Mouse (Mus musculus): ENCODE data around the gene Stk10.

Gene Stk10

DNA sequence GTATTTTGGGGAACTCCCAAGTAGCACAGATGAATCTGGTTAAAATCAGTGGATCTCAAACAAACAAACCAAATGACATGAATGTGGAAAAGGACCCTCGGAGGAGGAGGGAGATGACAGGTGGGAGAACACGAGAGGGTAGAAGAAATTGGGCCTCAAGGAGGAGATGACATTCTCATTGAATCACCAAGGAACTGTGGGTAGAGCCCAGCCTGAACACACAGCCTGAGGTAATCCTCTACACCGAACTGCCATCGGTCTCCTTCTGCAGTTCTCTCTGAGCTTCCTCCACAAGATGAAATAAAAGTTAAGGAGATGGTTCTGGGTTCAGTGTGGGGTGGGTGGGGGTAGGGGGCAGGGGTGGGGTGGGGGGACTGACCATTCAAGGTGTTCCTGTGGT is 6.1 kb upstream of the Stk10 start:
- no peak for DNase-seq

DNA sequence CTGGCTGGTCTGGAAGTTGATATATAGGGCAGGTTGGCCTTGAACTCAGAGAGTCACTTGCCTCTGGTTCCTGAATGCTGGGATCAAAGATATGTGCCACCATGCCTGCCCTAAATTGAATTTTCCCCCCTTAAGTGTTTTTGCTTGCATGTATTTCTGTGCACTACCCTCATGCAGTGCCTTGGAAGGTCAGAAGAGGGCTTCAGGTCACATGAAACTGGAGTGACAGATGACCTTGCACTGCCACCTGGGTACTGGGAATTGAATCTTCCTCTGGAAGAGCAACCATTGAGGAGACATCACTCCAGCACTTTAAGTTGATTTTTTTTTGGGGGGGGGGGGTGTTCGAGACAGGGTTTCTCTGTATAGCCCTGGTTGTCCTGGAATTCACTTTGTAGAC is 3.0 kb upstream of the Stk10 start:
- no peak for DNase-seq

DNA sequence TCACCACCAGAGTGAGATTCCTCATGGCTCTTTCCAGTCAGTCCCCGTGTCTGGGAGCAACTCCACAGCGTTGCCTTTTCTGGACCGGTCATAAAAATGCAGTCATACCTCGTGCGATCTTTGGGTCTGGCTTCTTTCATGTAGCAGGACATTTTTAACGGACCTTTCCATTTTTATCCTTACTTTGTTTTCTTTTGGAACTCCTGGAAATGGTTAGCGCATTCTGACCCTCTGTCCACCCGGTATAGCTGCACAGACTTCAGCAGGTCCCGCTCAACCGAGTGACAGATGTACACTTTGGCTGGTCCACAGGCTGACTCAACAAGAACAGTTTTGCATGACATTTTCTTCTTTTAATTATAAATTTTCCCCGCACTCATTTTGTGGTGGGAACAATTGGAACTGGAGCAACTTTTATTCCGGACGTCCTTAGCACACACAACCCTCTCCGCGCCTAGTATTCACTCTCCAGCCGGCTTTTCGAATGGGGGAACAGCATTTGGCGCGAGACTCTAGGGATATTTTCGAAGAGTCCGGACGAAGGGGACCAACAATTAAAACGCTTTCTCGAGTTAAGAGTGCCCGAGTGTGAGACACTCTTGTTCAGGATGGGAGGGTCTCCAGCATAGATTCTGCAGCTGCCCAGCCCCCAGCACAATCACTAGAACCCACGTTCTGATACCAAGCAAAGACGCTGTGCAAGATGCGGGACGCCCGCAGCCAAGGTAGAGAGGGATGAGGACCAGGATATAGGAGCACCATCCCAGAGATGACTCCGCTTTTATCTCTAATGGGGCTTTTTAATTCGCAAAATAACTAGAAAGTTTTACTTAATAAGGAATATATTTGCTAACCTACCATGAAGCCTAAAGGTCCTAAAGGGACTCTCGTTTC is 987 bp upstream of the Stk10 start, which contains the start of gene Efcab9:
Gene Efcab9, minus strand, starts transcription at position 211 of the 894 bp plus-strand sequence.
- DNase-seq = no peak

DNA sequence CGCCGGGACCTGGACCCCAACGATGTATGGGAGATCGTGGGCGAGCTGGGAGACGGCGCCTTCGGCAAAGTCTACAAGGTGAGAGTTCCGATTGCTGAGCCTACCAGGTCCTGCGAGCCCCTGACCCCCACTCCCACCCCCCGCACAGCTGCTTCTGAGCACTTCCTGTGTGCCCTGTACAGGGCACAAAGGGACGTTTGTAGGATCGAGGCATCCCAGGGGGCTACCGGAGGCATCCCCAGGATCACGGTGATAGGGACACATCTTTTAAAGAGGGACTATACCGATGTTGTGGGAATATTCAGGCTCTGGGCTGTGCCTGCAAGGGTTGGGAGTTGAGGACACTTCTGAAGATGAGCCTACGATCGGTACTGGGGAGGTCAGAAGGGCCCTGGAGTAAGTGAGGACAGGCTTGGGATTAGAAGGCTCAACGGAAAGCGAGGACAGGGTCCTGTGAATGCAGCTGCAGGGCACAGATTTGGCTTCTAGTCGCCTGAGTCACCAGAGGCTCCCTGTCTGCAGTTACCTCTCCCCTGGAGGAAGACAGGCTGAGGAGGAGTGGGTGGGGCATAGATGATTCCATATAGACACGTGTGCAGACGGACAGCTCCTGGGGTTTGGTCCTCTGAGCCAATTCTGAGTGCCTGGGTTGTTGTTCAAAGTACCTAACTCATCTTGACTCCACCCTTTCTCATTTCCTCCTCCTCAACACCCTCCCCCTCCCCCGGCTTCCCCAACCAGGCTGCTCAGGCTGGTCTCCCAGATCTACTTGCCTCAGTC is 567 bp downstream of the Stk10 start:
- peak; percentile 61 for DNase-seq

DNA sequence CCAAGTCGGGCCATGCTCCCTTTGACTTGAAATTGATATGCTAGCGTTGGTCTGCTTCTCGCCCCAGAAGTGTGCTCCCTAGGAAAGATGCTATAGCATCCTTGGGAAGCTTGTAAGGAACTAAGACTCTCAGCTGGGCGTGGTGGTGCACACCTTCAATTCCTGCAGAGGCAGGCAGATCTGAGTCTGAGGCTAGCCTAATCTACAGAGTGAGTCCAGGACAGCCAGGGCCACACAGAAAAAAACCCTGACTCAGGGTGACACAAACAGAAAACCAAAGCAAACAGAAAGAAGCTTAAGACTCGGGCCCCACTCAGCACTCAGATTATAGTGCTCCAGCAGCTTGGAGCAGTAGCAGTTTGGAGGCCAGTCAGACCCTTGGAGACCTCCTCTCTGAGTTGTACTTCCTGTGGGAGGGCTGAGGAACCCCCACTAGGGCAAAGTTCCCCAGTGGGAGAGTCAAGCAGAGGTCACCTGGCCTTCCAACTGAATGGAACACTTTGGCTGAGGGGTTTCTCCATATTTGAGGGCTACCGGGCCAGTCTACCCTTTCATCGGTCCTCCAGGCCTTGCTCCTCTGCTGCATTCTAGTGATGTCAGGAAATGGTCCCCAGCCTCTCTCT is 1.5 kb downstream of the Stk10 start:
- no peak for DNase-seq

DNA sequence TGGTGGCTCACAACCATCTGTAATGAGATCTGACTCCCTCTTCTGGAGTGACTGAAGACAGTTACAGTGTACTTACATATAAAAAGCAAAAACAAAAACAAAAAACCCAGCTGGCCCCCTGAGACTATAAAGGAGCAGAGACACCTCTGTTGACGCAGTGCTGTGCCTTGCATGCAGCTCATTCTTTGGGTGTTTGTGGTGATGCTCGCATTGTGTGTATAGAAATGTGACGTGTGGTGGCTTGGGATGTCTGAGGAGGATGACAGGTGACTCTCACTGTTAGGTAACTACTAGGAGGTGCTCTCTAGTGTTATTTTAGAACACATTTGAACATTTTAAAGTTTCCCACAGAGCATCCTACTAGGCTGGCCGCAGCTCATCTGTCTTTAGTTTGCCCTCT is 2.5 kb downstream of the Stk10 start:
- no peak for DNase-seq

DNA sequence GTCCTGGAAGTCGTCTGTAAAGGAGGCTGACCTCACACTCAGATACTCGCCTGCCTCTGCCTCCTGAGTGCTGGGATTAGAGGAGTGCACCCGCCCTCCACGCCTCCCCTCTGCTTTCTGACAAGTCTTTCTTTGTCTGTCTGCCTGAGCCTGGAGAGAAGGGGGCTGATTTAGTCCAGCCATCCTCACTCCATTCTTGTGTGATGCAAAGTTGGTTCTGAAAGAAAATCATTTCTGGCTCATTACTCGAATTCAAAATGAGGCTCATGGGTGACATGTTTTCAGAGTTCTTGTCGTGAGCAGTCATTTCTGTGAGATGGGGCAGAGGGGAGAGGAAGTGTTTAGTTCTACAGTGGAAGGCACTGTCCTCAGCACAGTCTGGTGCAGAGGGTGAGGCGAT is 3.8 kb downstream of the Stk10 start:
- DNase-seq = no peak

DNA sequence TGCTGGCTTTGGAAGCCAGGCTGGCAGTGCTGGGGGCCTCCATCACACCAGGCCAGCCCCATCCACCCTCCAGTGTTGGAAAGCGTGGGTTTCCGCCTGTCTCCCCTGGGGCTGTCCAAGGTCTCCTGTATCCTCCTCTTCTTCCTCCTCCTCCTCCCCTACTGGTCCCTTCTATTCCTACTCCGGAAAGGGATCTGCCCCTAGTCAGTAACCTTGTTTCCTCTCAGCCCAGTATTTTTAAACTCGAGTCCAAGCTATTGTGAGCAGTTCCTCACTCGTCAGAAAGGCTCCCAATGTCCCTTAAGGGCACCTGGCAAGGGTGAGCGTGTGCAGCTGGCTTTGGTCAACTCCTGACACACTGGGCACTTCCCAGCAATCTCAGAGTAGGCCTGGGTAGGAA is 5.3 kb downstream of the Stk10 start:
- no peak for DNase-seq

DNA sequence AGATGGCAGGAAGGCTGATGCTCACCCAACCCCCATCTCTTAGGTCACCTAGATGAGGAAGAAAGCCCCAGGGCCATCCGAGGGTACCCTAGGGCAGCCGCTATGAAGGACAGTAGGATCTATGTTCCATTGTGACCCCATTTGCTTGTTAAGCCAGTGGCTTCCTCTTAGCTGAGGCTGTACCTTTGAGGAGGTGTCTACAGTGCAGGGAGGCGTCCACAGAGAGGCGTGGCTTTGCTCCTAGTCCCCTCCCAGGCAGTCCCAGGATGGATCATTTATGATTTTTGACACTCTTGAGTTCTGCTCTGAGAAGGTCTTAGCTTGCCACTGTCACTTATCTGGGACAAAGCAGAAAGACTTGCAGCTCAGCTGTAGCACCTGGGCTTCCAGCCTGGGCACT is 5.7 kb downstream of the Stk10 start:
- no peak for DNase-seq

DNA sequence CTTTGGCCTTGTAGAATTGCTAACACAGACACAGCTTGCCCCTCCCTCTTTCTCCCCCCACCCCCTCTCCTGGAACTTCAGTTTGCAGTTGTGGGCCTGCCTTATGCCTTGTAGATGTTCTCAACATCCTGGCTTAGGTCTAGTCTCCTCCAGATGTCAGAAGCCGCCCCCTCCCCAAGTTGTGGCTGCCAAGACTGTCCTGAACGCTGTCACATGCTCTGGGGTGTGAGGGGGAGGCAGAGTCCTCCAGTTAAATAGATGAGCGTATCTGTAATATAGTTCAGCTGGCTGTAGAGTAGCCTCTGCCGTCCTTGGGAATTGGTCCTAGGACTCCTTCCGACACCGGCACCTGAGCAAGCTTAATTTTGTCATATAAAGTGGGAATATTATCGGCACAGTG is 6.6 kb downstream of the Stk10 start:
- no peak for DNase-seq

DNA sequence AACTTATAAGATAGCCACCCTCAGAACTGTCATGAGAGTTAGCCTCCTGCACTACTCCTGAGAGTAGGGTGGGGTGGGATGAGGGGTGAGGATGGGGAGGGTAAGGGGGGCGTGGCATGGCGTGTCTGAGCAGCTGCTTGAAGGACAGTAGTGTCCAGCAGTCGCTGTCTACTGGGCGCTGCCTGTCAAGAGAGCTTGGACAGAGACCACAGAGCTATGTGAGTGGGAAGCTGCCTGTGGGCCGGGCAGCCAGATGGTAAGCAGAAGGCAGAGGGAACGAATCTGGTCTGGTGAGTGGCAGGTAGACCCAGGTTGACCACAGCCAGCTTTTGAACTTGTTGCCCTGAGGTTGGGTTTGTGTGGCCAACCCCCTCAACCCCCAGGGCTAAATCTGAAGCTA is 7.4 kb downstream of the Stk10 start:
- no peak for DNase-seq

DNA sequence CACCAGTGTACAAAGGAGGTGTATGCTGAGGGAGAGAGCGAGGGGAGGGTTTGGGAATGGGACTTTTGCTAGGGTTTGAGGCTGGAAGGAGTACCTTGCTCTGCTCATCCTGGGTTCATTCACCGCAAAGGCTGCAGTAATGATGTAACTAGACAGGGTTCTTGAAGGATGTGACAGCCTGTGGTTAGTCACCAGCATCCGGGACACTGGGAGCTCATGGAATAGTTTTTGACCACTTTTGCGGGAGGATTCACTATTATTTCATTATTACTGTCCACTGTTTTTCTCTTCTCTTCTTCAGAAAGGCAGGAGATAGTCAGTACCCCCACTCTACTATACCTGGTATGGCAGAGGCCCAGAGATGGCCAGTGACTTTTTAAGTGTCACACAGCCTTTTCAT is 9.1 kb downstream of the Stk10 start:
- no peak for DNase-seq

DNA sequence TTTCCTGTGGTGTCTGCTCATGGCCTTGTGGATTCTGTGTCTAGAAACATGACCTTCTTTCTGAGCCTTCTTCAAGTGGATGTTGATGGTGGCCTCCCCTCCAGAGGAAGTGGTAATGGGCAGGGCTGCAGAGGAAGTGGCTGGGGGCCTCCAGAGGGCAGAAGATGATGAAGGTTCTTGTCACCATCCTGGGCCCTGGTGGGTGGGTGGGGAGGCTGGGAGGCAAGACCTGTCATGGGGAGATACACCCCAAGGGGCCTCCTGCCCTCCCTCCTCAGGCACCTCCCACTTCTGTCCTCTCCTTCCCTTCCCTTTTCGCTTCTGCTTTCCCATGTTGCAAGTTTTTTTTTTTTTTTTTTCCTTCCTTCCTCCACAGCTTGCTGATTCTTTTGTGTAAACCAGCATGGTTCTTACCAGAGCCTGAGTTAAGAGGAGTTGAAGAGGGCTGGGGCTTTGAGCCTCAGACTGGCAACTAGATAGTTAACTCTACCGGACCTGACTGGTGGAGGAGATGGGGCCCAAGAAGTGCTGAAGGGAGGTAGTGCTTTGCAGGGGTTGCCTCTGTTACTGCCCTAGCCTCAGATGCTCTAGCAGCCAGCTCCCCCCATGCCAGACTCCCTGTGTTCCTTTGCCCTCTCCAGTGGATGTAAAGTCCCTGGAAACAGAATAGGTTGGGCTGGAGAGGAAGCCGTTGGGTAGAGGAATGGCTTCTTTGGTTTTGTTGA is 9.7 kb downstream of the Stk10 start:
- DNase-seq = peak; percentile 65

DNA sequence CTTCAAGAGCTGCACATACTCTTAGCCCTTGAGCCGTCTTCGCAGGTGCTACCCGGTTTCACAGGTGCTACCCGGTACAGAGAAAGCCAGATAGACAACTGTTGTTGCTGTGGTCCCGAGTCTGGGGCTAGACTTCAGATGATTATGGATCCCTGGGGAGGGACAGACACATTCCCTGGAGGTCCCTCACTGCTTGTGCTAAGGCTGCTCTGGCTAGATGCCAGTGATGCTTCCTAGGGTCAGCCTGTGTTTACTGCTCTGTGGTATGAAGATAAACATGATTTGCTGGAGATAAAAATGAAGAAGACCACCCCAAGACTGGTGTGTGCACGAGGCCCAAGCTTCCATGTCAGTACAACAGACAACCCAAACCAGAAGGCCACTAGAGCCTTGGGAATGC is 10.9 kb downstream of the Stk10 start:
- DNase-seq = no peak

DNA sequence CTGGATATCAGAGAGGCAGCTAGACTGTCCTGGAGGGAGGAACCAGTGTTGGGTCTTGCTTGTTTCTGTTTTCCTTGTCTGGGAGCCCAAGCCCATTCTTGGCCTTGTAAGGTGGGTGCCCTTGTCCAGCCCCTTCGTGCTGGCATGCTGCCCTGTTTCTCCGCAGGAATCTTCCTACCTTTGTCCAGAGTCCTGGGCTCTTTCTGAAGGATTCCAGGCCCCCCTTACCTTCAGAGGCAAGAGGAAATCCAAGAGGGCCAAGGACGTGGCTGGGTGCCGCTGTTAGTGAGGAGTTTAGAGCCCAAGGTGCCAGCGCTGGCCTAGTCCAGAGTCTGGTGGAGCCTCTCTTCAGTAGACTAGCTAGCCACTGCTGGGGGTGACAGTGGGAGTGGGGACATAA is 11.4 kb downstream of the Stk10 start:
- no peak for DNase-seq

DNA sequence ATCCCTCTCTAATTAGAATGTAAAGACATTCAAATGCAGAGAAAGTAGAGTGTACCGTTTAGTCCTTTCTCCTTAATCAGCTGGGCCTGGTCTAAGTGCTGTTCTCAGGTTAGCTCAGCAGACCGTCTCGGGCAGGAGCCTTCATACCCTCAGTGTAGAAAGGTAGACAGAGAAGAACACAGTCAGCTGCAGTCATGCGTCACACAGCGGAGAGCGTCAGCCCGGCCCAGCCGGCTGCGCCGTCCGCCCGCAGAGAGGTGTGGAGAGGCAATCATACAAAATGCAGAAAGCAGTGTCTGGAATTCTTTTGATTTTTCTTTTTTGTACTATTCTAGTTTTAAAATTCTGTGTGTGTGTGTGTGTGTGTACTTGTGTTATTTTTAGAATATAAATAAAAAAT is 12.5 kb downstream of the Stk10 start:
- DNase-seq = no peak

DNA sequence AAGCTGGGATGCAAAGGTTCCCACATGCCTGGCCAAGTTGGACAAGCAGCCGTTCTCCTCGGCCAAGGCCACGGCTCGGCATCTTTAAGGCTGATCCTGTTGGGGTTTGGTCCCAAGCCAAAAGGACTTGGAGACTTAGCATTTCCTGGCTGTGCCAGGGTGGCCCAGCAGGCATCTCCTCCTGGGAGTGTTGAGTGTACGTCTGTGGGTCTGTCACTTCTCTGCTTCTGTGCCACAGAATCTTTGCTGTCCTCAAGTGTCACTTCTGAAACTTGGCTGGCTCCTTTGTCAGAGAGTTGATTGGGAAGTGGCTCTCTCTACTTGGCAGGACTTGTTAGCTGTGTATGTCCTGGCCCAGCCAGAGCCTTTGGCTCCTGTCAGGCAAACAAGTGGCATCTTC is 13.4 kb downstream of the Stk10 start:
- no peak for DNase-seq

DNA sequence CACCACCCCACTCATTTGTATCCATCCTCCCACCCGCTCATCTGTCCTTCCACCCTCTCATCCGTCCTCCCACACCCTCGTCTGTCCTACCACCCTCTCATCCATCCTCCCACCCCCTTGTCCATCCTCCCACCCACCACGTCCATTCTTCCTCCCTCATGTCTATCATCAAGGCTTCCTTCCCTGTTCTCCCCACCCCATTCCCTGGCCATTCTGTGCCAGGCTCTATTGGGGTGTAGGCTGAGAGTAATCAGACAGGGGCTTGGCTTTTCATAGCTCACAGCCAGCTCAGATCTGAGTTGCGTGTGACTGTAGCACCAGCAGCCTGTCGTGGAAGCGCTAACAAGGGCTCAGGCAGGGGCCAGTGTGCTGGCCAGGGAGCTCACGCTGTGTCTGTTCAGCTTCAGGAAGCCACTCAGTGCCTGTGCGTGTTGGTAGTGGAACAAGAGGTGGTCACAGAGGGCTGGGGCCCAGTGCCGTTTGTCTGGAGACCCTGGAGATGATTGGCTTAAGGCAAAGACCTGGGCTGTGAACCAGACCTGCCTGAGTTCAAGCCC is 14.4 kb downstream of the Stk10 start:
- no peak for DNase-seq

DNA sequence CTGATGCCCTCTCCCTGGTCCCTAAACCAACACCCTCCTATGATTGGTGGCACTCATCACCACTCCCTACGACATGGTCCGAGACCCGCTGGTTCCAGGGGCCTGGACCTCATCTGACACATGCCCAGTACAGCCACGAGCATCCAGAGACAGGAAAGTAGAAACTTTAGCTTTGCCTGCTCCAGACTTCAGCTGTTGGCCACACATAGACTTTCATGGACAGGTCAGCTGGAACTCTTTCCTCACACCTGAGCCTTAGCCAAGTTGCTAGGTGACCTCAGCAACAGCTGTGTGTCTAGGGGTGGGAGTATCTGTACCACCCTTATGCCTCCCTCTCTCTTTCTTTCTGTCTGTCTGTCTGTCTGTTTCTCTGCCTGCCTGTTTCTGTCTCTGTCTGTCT is 15.1 kb downstream of the Stk10 start:
- DNase-seq = no peak

DNA sequence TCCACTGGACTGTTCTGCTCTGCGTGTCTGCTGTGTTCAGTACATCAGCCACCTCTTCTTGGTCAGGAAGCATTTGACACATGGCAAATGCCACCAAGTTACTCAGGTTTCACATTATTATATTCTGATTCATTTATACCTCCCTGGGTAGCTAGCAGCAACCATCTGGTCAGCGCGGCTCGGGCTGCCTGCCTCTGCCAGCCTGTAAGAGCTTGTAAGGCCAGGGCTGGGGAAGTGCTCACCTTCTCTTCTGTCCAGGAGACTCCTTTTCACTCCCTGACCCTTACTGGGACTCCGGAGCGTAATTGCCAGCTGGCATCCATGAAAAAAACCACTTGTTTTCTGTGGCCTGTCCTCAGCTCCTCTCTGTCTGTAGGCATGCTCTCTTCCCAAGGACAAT is 16.1 kb downstream of the Stk10 start:
- no peak for DNase-seq

DNA sequence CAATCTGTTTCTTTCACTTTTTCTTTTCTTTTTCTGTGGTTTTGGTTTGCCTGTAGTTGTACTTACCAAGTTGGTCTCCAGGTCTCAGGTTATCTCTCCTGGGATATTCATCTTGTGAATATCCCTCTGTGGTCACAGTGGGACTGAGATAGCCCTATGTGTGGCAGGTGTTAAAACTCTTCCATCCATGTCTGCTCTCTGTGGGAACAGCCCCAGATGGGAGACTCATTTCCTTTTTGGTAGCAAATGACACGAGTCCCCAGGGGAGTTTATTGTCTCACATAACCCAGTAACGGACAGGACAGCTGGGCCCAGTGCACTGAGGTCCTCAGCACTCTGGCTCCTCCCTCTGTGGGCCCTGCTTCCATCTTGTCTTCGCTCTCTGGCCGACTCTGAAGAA is 17.0 kb downstream of the Stk10 start:
- DNase-seq = no peak

DNA sequence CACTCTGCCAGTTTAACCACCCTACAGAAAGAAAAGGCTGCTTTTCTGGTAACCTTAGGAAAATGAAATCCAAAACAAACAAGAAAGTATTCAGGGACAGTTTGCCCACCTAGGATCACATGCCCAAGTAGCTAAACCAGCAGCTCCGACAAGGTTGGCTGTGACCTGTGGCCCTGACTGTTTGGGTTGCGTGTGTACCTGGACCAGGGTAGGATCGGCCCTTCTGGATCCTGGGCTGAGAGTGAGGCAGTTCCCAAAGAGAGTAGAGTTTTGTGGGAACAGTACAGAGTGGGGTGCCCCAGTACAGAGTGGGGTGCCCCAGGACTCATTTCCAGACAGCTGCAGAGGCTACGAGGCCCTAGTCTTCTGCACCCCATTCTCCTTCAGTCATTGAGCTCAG is 18.0 kb downstream of the Stk10 start:
- no peak for DNase-seq

Measured in layer of hippocampus, adult 9-11 months (tissue).